Mouse (Mus musculus) liver, adult 10 weeks (tissue): ENCODE results near the gene 1700093K21Rik. TPM values are rescaled to one million over a fixed set of nuclear protein-coding genes. Genes with fewer than 3 reads are reported as not detected.

ENCODE experiments used
- polyA plus RNA-seq: library from polyadenylated mRNA; stranded (reverse); fragments of 350-450 nt; fragmentation: Illumina TruSeq; extraction: RNeasy Lipid Tissue Mini Kit (QIAGEN cat#74804); gene quantifications from one replicate; pipeline ENCODE4 v1.2.3, GENCODE M21; 2014; ENCODE audit warnings: low read depth, low replicate concordance

1700093K21Rik gene
- not detected for polyA plus RNA-seq

DNA sequence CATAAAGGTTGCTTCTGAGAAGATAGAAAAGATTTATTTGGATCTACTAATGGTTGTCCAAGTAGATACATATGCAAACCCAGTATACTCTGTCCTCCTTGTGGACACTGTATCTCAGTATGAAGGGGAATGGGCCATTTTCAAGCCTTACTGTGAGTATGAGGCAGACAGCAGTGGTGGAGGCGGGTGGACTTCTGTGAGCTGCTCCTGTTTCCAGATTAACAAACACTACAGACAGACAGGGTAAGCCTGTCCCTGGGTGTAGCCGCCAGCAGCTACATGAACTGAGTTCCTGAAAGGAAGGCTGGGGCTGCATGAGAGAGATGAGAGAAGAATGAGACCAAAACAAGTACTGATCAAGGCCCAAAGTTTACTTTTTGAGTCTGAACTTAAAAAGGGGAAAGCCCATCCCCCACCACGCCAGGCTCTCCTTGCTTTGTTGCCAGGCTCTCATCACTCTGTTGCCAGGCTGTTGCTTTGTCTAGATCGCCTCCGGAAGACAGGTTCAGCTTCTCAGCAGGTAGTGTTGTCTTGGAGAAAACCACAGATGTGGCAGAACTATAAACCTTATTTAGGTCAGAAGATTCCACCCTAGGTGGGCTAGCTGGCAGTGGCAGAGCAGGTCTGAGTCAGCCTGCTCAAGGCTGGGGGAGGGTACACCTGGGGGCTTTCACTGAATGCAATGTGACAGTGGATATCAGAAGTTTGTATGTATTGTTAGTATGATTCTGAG lies at the start of gene 1700093K21Rik:
Gene 1700093K21Rik, minus strand, starts transcription at position 683 of the 733 bp plus-strand sequence.

GRCm38 (mm10) chr11:23497718-23498509 lies 23.0 kb downstream of the 1700093K21Rik start, which contains the start of gene Ahsa2:
Gene Ahsa2 (minus strand): TSS chr11:23498030.

Other genes starting within 250 kb of the 1700093K21Rik start
- gene Usp34, start 214.3 kb downstream of the 1700093K21Rik start, polyA plus RNA-seq: 58.2 TPM
- gene Ahsa2, start 23.1 kb downstream of the 1700093K21Rik start, polyA plus RNA-seq: 57.5 TPM
- 22.1 TPM for gene 0610010F05Rik, start 112.5 kb upstream of the 1700093K21Rik start, polyA plus RNA-seq
- gene Pus10, start 144.5 kb upstream of the 1700093K21Rik start, polyA plus RNA-seq: 27.4 TPM
- gene Pex13, start 144.8 kb upstream of the 1700093K21Rik start, polyA plus RNA-seq: 66.7 TPM
- gene Rel, start 249.8 kb upstream of the 1700093K21Rik start, polyA plus RNA-seq: 4.9 TPM